Mouse (Mus musculus) embryonic facial prominence, embryonic 15.5 days (tissue): ENCODE measurements at regions not wholly inside any gene's neighbourhood (a gene's known extent, or its start where the extent isn't known, plus 50 kb on each side); places are given as distances from the start of the nearest gene placed in this dataset.

Experiments used
- ATAC-seq: fragments of 200-750 bp; cut with Nextera tagmentation; 2 replicates; pipeline ENCODE4 v1.8.0; 2017; ENCODE audit warnings: low read depth, moderate TSS enrichment; ENCODE audit not compliant: insufficient number of reproducible peaks, low FRiP score, low TSS enrichment
- H3K27ac ChIP-seq: fragments of 300-500 bp; sonication (generic); replicated peaks from 2 replicates; pipeline ENCODE4 v1.5.1; 2015; ENCODE audit warnings: mild to moderate bottlenecking, inconsistent platforms
- H3K27me3 ChIP-seq: fragments of 300-500 bp; sonication (generic); 2 replicates; pipeline ENCODE4 v1.6.1; 2015; ENCODE audit warnings: inconsistent platforms
- H3K36me3 ChIP-seq: fragments of 300-500 bp; sonication (generic); 2 replicates; pipeline ENCODE4 v1.6.1; 2015; ENCODE audit warnings: mild to moderate bottlenecking, inconsistent platforms
- H3K4me1 ChIP-seq: fragments of 300-500 bp; sonication (generic); 2 replicates; pipeline ENCODE4 v1.6.1; 2015; ENCODE audit warnings: inconsistent platforms
- H3K4me2 ChIP-seq: fragments of 300-500 bp; sonication (generic); replicated peaks from 2 replicates; pipeline ENCODE4 v1.6.1; 2015; ENCODE audit warnings: mild to moderate bottlenecking, inconsistent platforms
- H3K4me3 ChIP-seq: fragments of 300-500 bp; sonication (generic); replicated peaks from 2 replicates; pipeline ENCODE4 v1.5.1; 2015; ENCODE audit warnings: mild to moderate bottlenecking, inconsistent platforms
- H3K9ac ChIP-seq: fragments of 300-500 bp; sonication (generic); 2 replicates; pipeline ENCODE4 v1.6.1; 2015; ENCODE audit warnings: inconsistent platforms
- H3K9me3 ChIP-seq: fragments of 300-500 bp; sonication (generic); replicated peaks from 2 replicates; pipeline ENCODE4 v1.6.1; 2016; ENCODE audit warnings: inconsistent platforms
- WGBS: fragments of 180-500 bp; shearing (Covaris S2); methylation state at CpG from one replicate; pipeline ENCODE4 v1.1.7; 2015; 5-methylcytosine and 5-hydroxymethylcytosine counted together

DNA sequence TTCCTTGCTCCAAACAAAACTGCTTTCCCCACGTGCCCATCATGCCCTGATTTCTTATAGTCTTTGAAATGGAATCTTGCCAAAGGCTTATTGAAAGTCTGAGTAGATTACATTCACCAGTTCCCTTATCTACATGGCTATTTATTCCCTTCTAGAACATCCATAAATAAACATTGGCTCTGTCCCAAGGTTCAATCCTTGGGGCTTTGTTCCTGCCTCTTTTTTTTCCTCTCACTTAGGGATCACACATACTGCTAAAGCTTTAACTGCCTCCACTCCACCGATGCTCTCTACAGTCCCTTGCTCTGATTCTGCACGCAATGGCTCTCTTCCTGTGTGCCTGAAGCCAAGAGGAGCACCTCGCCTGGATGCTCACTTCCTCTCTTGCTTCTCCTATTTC lies 107.6 kb upstream of the Ncam1 start:
- no peak overlapping the region for H3K4me2 ChIP-seq
- H3K4me1 ChIP-seq = no peaks in the 10 kb centered on the region
- WGBS = 43% methylated on average over 4 of the region's 4 CpGs
- H3K9me3 ChIP-seq = no peaks in the 10 kb centered on the region
- H3K9ac ChIP-seq = no peak overlapping the region
- H3K27me3 ChIP-seq = no peaks in the 10 kb centered on the region
- H3K4me3 ChIP-seq = no peak overlapping the region
- H3K27ac ChIP-seq = no peak overlapping the region
- H3K36me3 ChIP-seq = no peaks in the 10 kb centered on the region
- ATAC-seq = no peak

DNA sequence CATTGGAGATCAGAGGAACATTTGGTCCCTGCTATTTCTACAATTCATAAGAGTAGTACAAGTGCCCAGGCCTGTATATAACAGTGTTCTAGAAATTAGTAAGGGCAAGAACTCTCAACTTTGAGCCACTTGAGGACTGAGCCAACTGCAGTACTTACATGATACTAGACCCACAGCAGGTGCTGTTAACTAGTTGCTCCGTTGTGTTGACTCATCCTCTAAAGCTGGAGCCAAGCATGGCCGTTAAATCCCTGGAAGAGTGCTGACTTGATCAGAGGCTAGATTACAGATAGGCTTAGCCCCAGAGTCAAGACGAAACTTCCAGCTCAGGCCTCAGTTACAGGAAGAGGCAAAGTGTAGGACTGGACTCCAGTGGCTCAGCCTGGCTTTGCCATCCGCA lies 107.0 kb upstream of the Ncam1 start:
- Histone ChIP-seq H3K27me3 (no peaks in the 10 kb centered on the region), H3K4me3 (no peak overlapping the region), H3K9ac (no peak overlapping the region), H3K36me3 (no peaks in the 10 kb centered on the region), H3K9me3 (no peaks in the 10 kb centered on the region), H3K27ac (no peak overlapping the region), H3K4me2 (no peak overlapping the region), H3K4me1 (no peaks in the 10 kb centered on the region)
- 75% methylated on average over 4 of the region's 4 CpGs for WGBS
- no peak for ATAC-seq

DNA sequence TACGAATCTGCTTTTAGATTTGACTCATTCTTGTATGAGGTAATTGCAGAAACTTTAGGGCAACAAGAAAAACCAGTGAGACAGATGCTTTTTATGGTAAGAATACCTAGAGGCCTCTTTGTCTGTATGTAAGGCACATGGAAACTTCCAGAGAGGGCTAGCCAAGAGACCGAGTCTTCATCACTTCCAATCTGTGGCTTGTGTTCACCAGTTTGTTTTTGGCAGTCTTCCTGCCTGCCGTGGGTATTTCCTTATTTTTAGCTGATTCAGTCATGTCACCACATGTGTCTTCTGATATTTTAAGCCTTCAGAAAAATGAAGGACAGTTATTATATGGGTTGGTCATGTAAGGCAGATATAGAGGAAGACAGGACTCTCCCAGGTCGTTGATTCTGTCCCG lies 100.2 kb upstream of the Ncam1 start:
- Histone ChIP-seq H3K4me1 (no peaks in the 10 kb centered on the region), H3K27me3 (no peaks in the 10 kb centered on the region), H3K36me3 (no peaks in the 10 kb centered on the region), H3K27ac (no peak overlapping the region), H3K9me3 (no peaks in the 10 kb centered on the region), H3K4me3 (no peak overlapping the region), H3K4me2 (no peak overlapping the region), H3K9ac (no peak overlapping the region)
- no peak for ATAC-seq
- 58% methylated on average over 5 of the region's 5 CpGs for WGBS

DNA sequence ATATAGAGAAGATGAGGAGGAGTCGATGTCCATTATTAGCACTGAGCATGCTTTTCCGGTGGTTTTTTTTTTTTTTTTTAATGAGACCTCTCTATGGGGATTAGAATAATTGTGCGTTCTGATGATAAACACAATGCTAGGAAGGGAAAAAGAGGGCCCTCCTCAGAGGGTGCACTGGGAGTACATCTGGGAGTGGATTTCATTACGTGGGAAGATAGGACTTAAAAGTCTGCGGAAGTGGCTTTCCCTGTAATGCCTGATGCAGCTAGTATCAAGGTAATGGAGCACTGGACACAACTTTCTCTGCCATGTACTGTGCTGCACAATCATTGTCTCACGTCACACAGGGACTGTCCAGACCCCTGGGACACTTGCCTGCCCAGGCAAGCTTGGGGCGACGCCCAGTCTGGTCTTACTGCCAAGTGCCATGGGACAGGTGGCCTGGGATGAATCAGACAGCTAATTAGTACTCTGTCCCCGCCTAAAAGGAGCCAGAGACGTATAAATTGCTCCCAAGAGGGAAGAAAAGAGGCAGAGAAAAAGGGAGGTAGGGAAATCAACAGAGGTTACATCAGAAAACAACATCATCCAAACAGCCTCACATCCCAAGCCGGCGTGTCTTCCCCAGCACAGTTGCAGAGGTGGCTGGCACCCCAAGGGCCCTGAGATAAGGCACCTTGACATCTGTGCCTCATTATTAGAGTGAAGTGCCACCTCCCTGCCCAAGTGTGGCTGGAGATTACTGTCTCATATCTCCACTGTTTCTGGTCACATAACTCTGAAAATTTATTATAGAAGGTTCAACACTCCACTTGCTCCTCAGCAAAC lies 86.0 kb upstream of the Ncam1 start:
- Histone ChIP-seq H3K9me3 (no peaks in the 10 kb centered on the region), H3K27me3 (no peaks in the 10 kb centered on the region), H3K4me1 (no peaks in the 10 kb centered on the region), H3K9ac (no peak overlapping the region), H3K4me2 (no peak overlapping the region), H3K4me3 (no peak overlapping the region), H3K36me3 (no peaks in the 10 kb centered on the region), H3K27ac (no peak overlapping the region)
- peak; percentile 82 for ATAC-seq
- WGBS = 62% methylated on average over 12 of the region's 12 CpGs

- no peaks in the 10 kb centered on the region for H3K4me1 ChIP-seq
- no peak overlapping the region for H3K4me3 ChIP-seq
- no peak overlapping the region for H3K4me2 ChIP-seq
- H3K27ac ChIP-seq = no peak overlapping the region
- no peak for ATAC-seq
- no peaks in the 10 kb centered on the region for H3K27me3 ChIP-seq
- 22% methylated on average over 3 of the region's 3 CpGs for WGBS
- H3K9ac ChIP-seq = no peak overlapping the region
- H3K36me3 ChIP-seq = no peaks in the 10 kb centered on the region
- no peaks in the 10 kb centered on the region for H3K9me3 ChIP-seq
Measured at GRCm38 (mm10) chr9:49879361-49880128, 80.8 kb upstream of the Ncam1 start.

GRCm38 (mm10) chr9:49874881-49875280 lies 76.2 kb upstream of the Ncam1 start:
- H3K4me1 ChIP-seq = 0 out of 2 replicates have a peak, but pooled peaks cover 10% of the 10 kb centered on the region
- no peaks in the 10 kb centered on the region for H3K36me3 ChIP-seq
- H3K27ac ChIP-seq = no peak overlapping the region
- H3K27me3 ChIP-seq = no peaks in the 10 kb centered on the region
- WGBS = 89% methylated on average over 2 of the region's 2 CpGs
- no peaks in the 10 kb centered on the region for H3K9me3 ChIP-seq
- ATAC-seq = no peak
- no peak overlapping the region for H3K9ac ChIP-seq
- no peak overlapping the region for H3K4me3 ChIP-seq
- H3K4me2 ChIP-seq = no peak overlapping the region

DNA sequence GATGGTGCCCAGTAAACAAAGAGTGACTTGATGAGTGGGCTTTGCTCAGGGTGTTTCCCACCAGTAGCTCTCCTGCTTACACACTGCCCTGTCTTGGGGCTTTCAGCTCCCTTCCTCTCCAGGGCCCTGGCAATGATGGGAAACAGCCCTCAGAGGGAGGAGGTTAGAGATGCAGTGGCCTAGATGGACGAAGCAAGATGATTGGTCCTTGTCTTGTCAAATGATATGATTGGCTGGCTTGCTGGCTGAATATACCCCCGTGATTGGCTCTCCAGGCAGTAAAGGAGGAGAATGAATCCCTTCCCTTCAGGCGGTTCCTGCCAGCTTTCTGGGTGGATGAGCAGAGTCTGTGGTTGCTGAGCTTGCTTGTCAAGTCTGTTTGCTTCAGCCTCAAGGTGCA lies 74.8 kb upstream of the Ncam1 start:
- whole genome bisulfite sequencing = 7% methylated on average over 3 of the region's 3 CpGs
- Histone ChIP-seq H3K9ac (no peak overlapping the region), H3K36me3 (no peaks in the 10 kb centered on the region), H3K4me3 (peak overlapping the region; percentile 18), H3K27me3 (no peaks in the 10 kb centered on the region), H3K4me1 (0 out of 2 replicates have a peak, but pooled peaks cover 10% of the 10 kb centered on the region), H3K9me3 (no peaks in the 10 kb centered on the region), H3K4me2 (peak overlapping the region; percentile 40), H3K27ac (peak overlapping the region; percentile 24; the same call in 1 of the 2 replicates)
- peak; percentile 88 for ATAC-seq

DNA sequence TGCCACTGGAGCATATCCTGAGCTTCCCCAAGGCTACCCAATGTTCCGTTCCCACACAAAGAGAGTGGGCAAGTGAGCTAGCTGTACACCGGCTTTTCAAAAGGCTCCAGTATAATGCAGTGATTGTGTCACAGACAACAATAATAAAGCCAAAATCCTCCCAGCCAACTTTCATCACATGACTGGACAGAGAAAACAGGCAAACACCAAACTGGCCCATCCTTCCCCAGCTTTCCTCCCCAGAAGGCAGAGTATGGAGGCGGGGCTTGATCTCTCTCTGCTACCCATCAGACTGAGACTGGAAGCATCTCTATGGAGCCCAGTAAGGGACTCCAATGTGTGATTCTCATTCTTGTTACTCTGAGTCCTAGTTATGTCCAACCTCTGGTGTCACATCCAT lies 52.8 kb upstream of the Ncam1 start:
- Histone ChIP-seq H3K27ac (no peak overlapping the region), H3K4me3 (no peak overlapping the region), H3K27me3 (no peaks in the 10 kb centered on the region), H3K36me3 (no peaks in the 10 kb centered on the region), H3K4me2 (no peak overlapping the region), H3K9ac (no peak overlapping the region), H3K4me1 (no peaks in the 10 kb centered on the region), H3K9me3 (no peaks in the 10 kb centered on the region)
- no peak for ATAC-seq
- WGBS = 92% methylated on average over 3 of the region's 3 CpGs

DNA sequence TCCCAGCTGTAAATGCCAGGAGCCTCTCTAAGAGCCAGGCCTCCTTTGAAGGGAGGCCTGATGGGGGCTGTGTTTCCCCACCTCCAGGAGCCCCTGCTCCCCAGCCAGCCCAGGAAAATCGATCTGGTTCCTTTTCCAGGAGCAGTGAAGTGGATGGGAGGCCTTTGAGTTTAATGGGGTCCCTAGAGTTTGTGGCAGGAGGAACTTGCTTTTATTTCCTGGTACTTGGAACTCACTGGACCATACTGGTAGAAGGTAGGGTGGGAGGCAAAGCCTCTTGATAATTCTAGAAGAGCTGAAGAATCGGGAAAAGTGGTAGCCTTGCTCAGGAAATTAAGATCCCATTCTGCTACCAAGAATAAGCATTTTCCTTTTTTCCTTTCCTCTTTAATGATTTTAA lies 50.7 kb upstream of the Ncam1 start:
- Histone ChIP-seq H3K27ac (no peak overlapping the region), H3K4me2 (no peak overlapping the region), H3K9me3 (no peaks in the 10 kb centered on the region), H3K27me3 (no peaks in the 10 kb centered on the region), H3K36me3 (no peaks in the 10 kb centered on the region), H3K4me1 (0 out of 2 replicates have a peak, but pooled peaks cover 8% of the 10 kb centered on the region), H3K4me3 (no peak overlapping the region), H3K9ac (no peak overlapping the region)
- no peak for ATAC-seq
- WGBS = 50% methylated on average over 2 of the region's 2 CpGs

DNA sequence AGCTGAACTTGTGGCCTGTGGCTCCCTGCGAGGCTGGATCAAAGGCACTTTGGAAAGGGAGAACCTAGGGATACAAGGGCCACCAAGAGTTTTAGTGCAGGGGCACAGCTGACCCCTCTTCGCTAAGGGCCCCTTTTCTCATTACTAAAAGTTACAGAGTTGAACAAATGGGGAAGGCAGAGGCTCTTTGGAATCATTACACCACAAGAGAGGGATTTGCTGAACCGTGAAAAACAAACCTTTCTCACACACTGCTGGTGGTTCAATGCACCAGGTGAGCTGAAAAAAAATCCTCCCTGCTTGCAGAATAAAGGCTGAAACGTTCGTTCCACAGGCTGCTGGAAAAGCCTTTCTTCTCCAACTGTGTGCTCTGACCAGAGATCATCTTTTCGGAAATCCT lies 50.2 kb upstream of the Ncam1 start:
- no peak for ATAC-seq
- Histone ChIP-seq H3K4me2 (no peak overlapping the region), H3K27ac (no peak overlapping the region), H3K9me3 (no peaks in the 10 kb centered on the region), H3K4me1 (0 out of 2 replicates have a peak, but pooled peaks cover 8% of the 10 kb centered on the region), H3K4me3 (no peak overlapping the region), H3K9ac (no peak overlapping the region), H3K36me3 (no peaks in the 10 kb centered on the region), H3K27me3 (no peaks in the 10 kb centered on the region)
- WGBS = 24% methylated on average over 6 of the region's 6 CpGs
